Mouse (Mus musculus) lung, postnatal 0 days (tissue): ENCODE results near the gene H2afv. TPM values are rescaled to one million over a fixed set of nuclear protein-coding genes. Genes with fewer than 3 reads are reported as not detected.

ENCODE experiments used
- ATAC-seq: fragments of 200-750 bp; cut with Nextera tagmentation; 2 replicates; pipeline ENCODE4 v1.8.0; 2017; ENCODE audit warnings: moderate library complexity
- DNase-seq: peaks from one replicate; pipeline ENCODE4 v3.0.0-alpha.2; 2016; ENCODE audit warnings: low spot score
- H3K27ac ChIP-seq: fragments of 300-500 bp; sonication (generic); 2 replicates; pipeline ENCODE4 v1.5.1; 2014; ENCODE audit warnings: antibody characterized with exemption, mild to moderate bottlenecking, low read length, mixed read lengths
- H3K27me3 ChIP-seq: fragments of 300-500 bp; sonication (generic); replicated peaks from 2 replicates; pipeline ENCODE4 v1.6.1; 2014; ENCODE audit warnings: low read length, mixed read lengths; ENCODE audit not compliant: insufficient read depth
- H3K36me3 ChIP-seq: fragments of 300-500 bp; sonication (generic); 2 replicates; pipeline ENCODE4 v1.6.1; 2014; ENCODE audit warnings: low read length, mixed read lengths; ENCODE audit not compliant: insufficient read depth
- H3K4me1 ChIP-seq: fragments of 300-500 bp; sonication (generic); 2 replicates; pipeline ENCODE4 v1.6.1; 2014; ENCODE audit warnings: antibody characterized with exemption, low read depth, low read length, mixed read lengths; ENCODE audit not compliant: insufficient read depth
- H3K4me2 ChIP-seq: fragments of 300-500 bp; sonication (generic); replicated peaks from 2 replicates; pipeline ENCODE4 v1.6.1; 2014; ENCODE audit warnings: low read depth, mild to moderate bottlenecking, low read length, moderate library complexity, mixed read lengths
- H3K4me3 ChIP-seq: fragments of 300-500 bp; sonication (generic); 2 replicates; pipeline ENCODE4 v1.5.1; 2014; ENCODE audit warnings: low read depth, low read length
- H3K9ac ChIP-seq: fragments of 300-500 bp; sonication (generic); replicated peaks from 2 replicates; pipeline ENCODE4 v1.6.1; 2014; ENCODE audit warnings: low read depth, mild to moderate bottlenecking
- H3K9me3 ChIP-seq: fragments of 300-500 bp; sonication (generic); 2 replicates; pipeline ENCODE4 v1.6.1; 2016; ENCODE audit warnings: low read length, mixed read lengths
- CTCF ChIP-seq: IDR thresholded peaks from 2 replicates; pipeline ENCODE4 v1.5.1; 2016; ENCODE audit warnings: antibody characterized with exemption, mild to moderate bottlenecking
- EP300 ChIP-seq: IDR thresholded peaks from 2 replicates; pipeline ENCODE4 v1.6.1; 2016; ENCODE audit warnings: antibody characterized with exemption, mild to moderate bottlenecking, control low read depth
- WGBS: fragments of 180-500 bp; shearing (Covaris S2); extraction: QIAGEN DNeasy Blood & Tissue Kit; methylation state at CpG from one replicate; pipeline ENCODE4 v1.1.7; 2014; 5-methylcytosine and 5-hydroxymethylcytosine counted together
- polyA plus RNA-seq: library from polyadenylated mRNA; unstranded; fragments of >200 nt; fragmentation: Nextera tagmentation; extraction: Ambion mirVana; gene quantifications from 2 replicates; pipeline ENCODE4 v1.2.1, GENCODE M21; 2015

The H2afv gene
- polyA plus RNA-seq, 1 experiment from 2014 or later = 268 TPM

DNA sequence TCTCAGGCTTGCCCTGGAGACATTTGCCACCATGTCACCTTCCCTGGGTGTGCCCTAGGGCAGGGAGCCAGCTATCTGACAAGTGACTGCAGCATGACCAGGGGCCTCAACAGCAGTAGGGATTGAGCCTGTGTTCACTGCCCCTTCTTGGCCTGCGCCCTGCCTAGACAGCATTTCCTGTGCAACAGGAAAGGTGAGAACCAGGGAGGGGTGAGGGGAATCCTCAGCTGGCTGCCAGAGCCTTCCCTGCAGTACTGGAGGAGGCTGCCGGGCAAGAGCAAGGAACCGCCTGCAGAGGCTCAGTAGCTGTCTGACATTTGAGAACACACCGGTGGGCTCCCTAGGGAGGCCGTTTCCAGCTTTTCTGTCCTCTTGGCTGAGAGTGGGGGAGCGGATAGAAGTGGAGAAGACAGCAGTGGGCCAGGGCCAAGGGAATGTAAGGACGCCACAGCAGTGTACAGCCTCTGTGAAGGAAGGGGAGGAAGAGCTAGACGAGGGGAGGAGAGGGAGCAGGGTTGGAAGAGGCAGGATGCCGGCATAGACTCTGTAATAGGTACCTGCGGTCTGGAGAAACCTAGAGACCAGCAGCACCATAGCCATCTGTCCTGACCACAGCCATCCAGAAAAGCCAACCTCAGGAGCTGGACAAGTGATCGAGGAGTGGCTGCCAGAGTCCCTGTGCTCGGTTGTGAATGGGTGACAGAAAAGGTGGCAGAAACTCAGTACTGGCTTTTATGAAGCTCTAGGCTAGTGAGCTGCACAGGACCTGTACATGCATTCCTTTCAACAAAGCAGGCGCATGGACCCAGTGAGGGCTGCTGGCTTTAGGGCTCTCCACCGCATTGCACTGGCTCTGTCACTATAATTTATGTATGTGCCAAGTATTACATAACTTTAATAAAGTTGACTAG lies 37.7 kb downstream of the H2afv start:
- no peak for TF ChIP-seq CTCF
- peak; percentile 53; the same call in 1 of the 2 replicates for TF ChIP-seq EP300
- Histone ChIP-seq H3K9ac (no peak overlapping the region), H3K4me2 (no peak overlapping the region; the same call in 1 of the 2 replicates), H3K27me3 (no peaks in the 10 kb centered on the region), H3K27ac (peak overlapping the region; percentile 81), H3K4me1 (peaks cover 30% of the 10 kb centered on the region), H3K36me3 (peaks cover 13% of the 10 kb centered on the region), H3K9me3 (no peaks in the 10 kb centered on the region), H3K4me3 (no peak overlapping the region)
- WGBS = 29% methylated on average over 14 of the region's 14 CpGs
- peak; percentile 81 for DNase-seq
- peak; percentile 78 for ATAC-seq

DNA sequence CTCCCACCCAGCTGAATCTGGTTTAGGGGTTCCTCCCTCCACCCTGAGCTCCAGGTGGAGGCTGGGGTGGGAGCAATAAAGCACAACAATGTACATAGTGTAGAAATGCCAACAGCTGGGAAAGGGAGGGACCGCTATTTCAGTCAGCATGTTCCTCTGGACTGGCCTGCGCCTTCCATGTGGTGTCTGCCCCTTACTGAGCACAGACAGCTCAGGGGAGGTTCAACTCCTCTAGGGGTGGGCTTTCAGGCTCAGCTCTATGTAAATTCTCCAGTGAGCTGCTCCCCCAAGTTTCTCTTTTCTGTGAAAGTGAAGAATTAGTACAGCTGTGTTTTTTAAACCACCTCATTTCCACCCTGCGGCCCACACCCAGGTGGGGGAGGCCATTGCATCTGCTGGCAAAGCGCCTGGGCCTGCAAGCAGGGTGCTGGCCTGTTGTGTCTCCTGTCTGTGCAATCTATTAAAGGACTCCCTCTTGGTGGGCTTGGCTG lies 38.6 kb downstream of the H2afv start:
- H3K9me3 ChIP-seq = no peaks in the 10 kb centered on the region
- H3K4me1 ChIP-seq = peaks cover 30% of the 10 kb centered on the region
- no peak for DNase-seq
- WGBS = 54% methylated on average over 4 of the region's 4 CpGs
- no peak overlapping the region for H3K4me2 ChIP-seq
- H3K9ac ChIP-seq = no peak overlapping the region
- no peak for ATAC-seq
- no peak overlapping the region for H3K4me3 ChIP-seq
- H3K27me3 ChIP-seq = no peaks in the 10 kb centered on the region
- H3K36me3 ChIP-seq = peaks cover 20% of the 10 kb centered on the region
- peak overlapping the region; percentile 81 for H3K27ac ChIP-seq
- TF ChIP-seq EP300 (no peak), CTCF (no peak)

DNA sequence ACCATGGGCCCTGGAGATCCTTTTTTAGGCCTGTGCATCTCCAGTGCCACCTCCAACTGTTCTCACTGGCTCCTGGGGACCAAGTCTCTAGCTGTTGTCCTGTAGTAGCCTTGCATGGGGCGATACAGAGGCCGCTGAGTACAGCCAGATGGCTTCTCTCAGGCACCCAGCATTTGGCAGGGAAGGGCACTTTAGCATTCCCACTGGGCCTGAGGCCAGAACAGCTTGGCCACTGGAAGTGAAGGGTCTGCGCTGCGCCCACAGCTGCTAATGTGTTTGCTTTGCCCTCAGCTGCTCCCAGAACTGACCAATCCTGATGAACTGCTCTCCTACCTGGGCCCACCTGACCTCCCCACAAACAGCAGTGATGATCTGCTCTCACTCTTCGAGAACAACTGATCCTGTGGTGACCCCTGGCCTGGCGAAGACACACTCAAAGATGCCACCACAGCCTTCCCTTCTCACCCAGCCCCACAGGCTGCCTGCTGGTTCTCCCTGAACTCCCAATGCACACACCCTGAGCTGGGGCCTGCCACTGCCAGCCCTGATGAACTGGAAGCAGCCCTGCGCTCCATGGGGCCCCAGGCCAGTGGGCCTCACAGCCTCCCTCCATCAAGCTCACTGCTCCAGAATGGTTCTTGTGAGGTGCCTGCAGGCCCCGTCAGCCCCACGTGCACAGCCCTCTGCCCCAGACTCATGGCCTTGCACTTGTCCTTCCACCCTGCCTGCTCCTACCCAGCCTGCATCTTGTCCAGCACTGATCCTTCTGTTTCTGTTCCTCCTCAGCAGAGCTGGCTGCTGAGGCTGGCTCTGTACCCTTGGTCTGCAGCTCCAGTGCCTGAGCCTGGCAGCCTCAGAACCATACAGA lies 39.3 kb downstream of the H2afv start:
- Histone ChIP-seq H3K27ac (peak overlapping the region; percentile 81), H3K27me3 (no peaks in the 10 kb centered on the region), H3K4me3 (no peak overlapping the region), H3K4me2 (no peak overlapping the region), H3K4me1 (peaks cover 30% of the 10 kb centered on the region), H3K9ac (no peak overlapping the region), H3K9me3 (no peaks in the 10 kb centered on the region), H3K36me3 (peaks cover 26% of the 10 kb centered on the region)
- ATAC-seq (peak; percentile 81), DNase-seq (peak; percentile 85)
- WGBS = 48% methylated on average over 9 of the region's 9 CpGs
- TF ChIP-seq CTCF (no peak), EP300 (no peak)

DNA sequence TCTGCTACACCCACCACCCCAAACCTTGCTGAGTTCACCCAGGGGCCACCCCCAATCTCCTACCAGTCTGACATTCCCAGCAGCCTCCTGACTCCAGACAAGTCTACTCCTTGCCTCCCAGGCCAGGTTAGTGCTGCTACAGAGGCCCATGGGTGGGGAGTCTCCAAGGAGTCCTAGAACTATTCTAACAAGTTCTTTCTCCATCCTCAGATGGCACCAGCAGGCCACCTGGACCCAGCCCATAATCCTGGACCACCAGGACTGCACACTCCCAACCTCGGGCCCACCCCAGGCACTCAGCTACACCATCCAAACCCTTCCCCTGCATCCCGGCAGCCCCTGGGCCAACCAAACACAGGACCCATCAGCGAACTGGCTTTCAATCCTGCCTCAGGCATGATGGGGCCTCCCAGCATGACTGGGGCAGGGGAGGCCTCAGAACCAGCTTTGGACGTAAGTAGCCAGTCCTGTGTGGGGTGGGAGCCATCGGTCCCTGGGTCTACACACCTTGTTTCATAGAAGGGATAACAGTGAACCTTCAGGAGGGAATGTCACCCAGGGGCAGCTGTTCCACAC lies 40.3 kb downstream of the H2afv start:
- no peak for ATAC-seq
- WGBS = 96% methylated on average over 5 of the region's 5 CpGs
- no peak for TF ChIP-seq EP300
- no peak for TF ChIP-seq CTCF
- H3K4me1 ChIP-seq = peaks cover 30% of the 10 kb centered on the region
- no peaks in the 10 kb centered on the region for H3K9me3 ChIP-seq
- H3K4me2 ChIP-seq = no peak overlapping the region
- peaks cover 26% of the 10 kb centered on the region for H3K36me3 ChIP-seq
- DNase-seq = no peak
- H3K27ac ChIP-seq = peak overlapping the region; percentile 81
- H3K27me3 ChIP-seq = no peaks in the 10 kb centered on the region
- H3K4me3 ChIP-seq = no peak overlapping the region
- no peak overlapping the region for H3K9ac ChIP-seq

DNA sequence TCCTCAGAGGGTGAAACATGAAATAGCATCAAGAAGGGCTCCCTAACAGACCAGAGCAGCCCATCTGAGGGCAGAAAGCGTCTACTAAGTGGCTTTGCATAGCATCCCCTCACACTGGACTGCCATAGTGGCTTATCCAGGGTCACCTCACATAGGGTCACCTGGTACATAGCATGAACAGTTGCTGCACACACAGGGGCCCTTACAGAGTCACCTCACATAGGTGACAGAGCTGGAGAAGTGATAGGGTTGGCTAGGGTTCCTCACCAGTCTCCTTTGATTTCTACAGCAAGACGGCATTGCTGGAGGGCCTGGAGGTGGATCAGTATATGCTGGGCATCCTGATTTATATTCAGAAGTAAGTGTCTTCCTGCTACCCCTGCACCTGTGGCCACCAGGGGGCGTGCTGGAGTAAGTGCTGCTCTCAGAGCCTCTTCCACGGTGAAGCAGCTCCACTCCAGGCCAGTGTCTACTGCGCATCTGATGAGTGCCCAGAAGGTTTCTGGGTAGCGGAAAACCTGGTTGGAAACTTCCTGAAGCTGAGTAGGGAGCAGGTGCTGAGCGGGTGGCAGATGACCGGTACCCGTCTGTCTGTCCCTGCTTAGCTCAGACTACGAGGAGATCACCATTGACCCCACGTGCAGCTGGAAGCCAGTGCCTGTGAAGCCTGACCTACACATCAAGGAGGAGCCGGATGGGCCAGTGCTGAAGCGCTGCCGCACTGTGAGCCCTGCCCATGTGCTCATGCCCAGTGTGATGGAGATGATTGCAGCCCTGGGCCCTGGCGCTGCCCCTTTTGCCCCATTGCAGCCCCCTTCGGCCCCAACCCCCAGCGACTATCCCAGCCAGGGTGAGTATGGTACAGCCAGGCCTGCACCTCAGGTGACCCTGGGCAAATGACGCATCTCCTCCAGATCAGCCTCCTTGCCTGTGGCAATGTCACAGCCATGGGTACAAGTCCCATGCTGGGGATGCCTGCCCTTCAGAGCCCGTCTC lies 41.4 kb downstream of the H2afv start:
- Histone ChIP-seq H3K9ac (no peak overlapping the region), H3K4me1 (peaks cover 30% of the 10 kb centered on the region), H3K36me3 (peaks cover 32% of the 10 kb centered on the region), H3K27me3 (no peaks in the 10 kb centered on the region), H3K4me2 (no peak overlapping the region), H3K9me3 (no peaks in the 10 kb centered on the region), H3K27ac (no peak overlapping the region), H3K4me3 (no peak overlapping the region)
- ATAC-seq = no peak
- DNase-seq = peak; percentile 60
- TF ChIP-seq EP300 (no peak), CTCF (peak; percentile 84)
- 85% methylated on average over 18 of the region's 19 CpGs for WGBS
